Mouse (Mus musculus) stomach, embryonic 16.5 days (tissue): Measurements from ENCODE around the gene Snn. TPM values are rescaled to one million over a fixed set of nuclear protein-coding genes. Genes with fewer than 3 reads are reported as not detected.

ENCODE experiments used
- ATAC-seq: fragments of 200-750 bp; cut with Nextera tagmentation; 2 replicates; pipeline ENCODE4 v1.8.0; 2017; ENCODE audit warnings: moderate number of reproducible peaks, moderate TSS enrichment; ENCODE audit not compliant: insufficient read depth, low FRiP score
- H3K27ac ChIP-seq: fragments of 300-500 bp; sonication (generic); 2 replicates; pipeline ENCODE4 v1.5.1; 2014; ENCODE audit warnings: low read length
- H3K27me3 ChIP-seq: fragments of 300-500 bp; sonication (generic); 2 replicates; pipeline ENCODE4 v1.6.1; 2014; ENCODE audit warnings: low read length, control low read depth, mixed read lengths; ENCODE audit not compliant: control insufficient read depth, insufficient read depth
- H3K36me3 ChIP-seq: fragments of 300-500 bp; sonication (generic); 2 replicates; pipeline ENCODE4 v1.6.1; 2014; ENCODE audit warnings: low read length; ENCODE audit not compliant: control insufficient read depth, insufficient read depth
- H3K4me1 ChIP-seq: fragments of 300-500 bp; sonication (generic); 2 replicates; pipeline ENCODE4 v1.6.1; 2014; ENCODE audit warnings: low read length, control low read depth, mixed read lengths; ENCODE audit not compliant: control insufficient read depth, insufficient read depth
- H3K4me2 ChIP-seq: fragments of 300-500 bp; sonication (generic); 2 replicates; pipeline ENCODE4 v1.6.1; 2014; ENCODE audit warnings: low read depth, low read length, mixed read lengths
- H3K4me3 ChIP-seq: fragments of 300-500 bp; sonication (generic); replicated peaks from 2 replicates; pipeline ENCODE4 v1.5.1; 2014; ENCODE audit warnings: mild to moderate bottlenecking, low read length
- H3K9ac ChIP-seq: fragments of 300-500 bp; sonication (generic); 2 replicates; pipeline ENCODE4 v1.6.1; 2014; ENCODE audit warnings: low read length
- H3K9me3 ChIP-seq: fragments of 300-500 bp; sonication (generic); replicated peaks from 2 replicates; pipeline ENCODE4 v1.6.1; 2016; ENCODE audit warnings: low read length, control low read depth; ENCODE audit not compliant: control insufficient read depth
- WGBS: fragments of 180-500 bp; shearing (Covaris S2); extraction: QIAGEN DNeasy Blood & Tissue Kit; methylation state at CpG from one replicate; pipeline ENCODE4 v1.1.7; 2014; 5-methylcytosine and 5-hydroxymethylcytosine counted together
- polyA plus RNA-seq: library from polyadenylated mRNA; unstranded; fragments of >200 nt; fragmentation: Nextera tagmentation; extraction: Ambion mirVana; gene quantifications from 2 replicates; pipeline ENCODE4 v1.2.1, GENCODE M21; 2015

Gene Snn
- polyA plus RNA-seq, 1 experiment from 2014 or later, result 23.6 TPM

DNA sequence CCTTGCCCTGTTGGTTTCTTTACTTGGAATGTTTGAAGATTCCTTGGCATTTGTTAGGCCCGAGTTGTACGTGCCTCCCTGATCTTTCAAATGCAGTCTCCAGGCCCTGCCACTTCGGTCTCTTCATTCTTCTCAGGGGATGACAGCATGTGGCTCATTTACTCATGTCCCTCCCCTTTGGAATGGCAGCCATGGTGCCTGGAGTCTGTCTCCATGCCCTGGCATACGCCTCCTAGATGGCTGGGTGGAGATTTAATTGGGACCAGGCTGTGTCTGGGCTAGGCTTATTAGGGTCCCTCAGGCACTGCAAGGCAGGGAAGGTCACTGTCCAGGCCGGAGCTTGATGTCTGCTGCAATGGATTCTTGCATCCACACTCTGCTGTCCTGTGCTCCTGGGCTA is 4.8 kb upstream of the Snn start:
- 78% methylated on average over 5 of the region's 5 CpGs for WGBS
- Histone ChIP-seq H3K4me1 (no peaks in the 10 kb centered on the region), H3K27ac (no peak overlapping the region), H3K4me3 (no peak overlapping the region), H3K9ac (no peak overlapping the region), H3K4me2 (no peak overlapping the region), H3K27me3 (no peaks in the 10 kb centered on the region), H3K36me3 (no peaks in the 10 kb centered on the region), H3K9me3 (no peaks in the 10 kb centered on the region)
- ATAC-seq, result no peak

GRCm38 (mm10) chr16:11062794-11063721 is 2.3 kb downstream of the Snn start:
- no peaks in the 10 kb centered on the region for H3K27me3 ChIP-seq
- no peaks in the 10 kb centered on the region for H3K36me3 ChIP-seq
- 27% methylated on average over 13 of the region's 13 CpGs for WGBS
- peak overlapping the region; percentile 90 for H3K27ac ChIP-seq
- ATAC-seq, result peak; percentile 54; the same call in 1 of the 2 replicates
- H3K9me3 ChIP-seq, result no peaks in the 10 kb centered on the region
- H3K9ac ChIP-seq, result peak overlapping the region; percentile 66
- H3K4me2 ChIP-seq, result peak overlapping the region; percentile 10; the same call in 1 of the 2 replicates
- H3K4me1 ChIP-seq, result peaks cover 24% of the 10 kb centered on the region
- no peak overlapping the region for H3K4me3 ChIP-seq

DNA sequence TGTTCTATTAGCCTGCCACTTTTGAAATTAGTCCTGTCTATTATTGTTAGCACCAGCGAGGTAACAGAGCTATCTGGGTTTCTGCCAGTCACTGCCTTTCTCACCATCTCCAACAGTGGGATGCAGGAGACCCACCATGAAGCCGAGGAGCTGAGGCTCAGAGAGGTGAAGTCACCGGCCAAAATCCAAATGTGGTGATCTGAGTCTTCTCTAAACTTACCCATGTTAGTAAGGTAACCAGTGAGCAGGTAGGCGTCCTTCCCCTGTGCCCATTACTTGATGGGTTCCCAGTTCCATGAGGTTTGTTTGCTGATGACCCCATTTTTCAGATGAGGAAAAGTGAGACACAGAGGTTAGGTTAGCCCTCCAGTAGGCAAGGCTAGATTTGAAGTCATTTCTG is 3.6 kb downstream of the Snn start:
- WGBS, result 90% methylated on average over 4 of the region's 4 CpGs
- no peak overlapping the region for H3K4me2 ChIP-seq

DNA sequence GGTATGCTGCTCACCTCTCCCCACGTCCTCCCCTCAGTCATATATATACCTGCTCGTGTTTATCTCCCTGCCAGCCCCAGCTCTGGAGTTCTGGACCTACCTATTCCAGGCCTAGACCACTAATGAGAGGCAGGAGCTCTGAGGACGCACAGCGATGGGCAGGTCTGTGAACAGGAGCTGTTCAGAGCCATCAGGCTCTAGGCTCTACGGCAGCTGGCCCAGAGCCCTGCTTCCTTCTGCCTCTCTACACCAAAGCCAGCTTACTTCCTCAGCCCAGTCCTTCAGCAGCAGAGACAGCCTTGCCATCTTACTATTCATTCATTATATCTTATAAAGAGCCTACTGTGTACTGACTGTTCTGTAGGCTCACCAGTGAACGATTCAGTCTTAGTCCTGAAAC is 4.0 kb downstream of the Snn start:
- Histone ChIP-seq H3K27ac (no peak overlapping the region), H3K4me2 (no peak overlapping the region), H3K9me3 (no peaks in the 10 kb centered on the region), H3K36me3 (no peaks in the 10 kb centered on the region), H3K4me1 (peaks cover 27% of the 10 kb centered on the region), H3K4me3 (no peak overlapping the region), H3K27me3 (no peaks in the 10 kb centered on the region), H3K9ac (no peak overlapping the region)
- 88% methylated on average over 6 of the region's 6 CpGs for WGBS
- ATAC-seq, result no peak

More for the DNA sequence above, 3.6 kb downstream of the Snn start:
- Histone ChIP-seq H3K27me3 (no peaks in the 10 kb centered on the region), H3K4me3 (no peak overlapping the region), H3K9me3 (no peaks in the 10 kb centered on the region), H3K4me1 (peaks cover 27% of the 10 kb centered on the region), H3K27ac (no peak overlapping the region), H3K9ac (no peak overlapping the region), H3K36me3 (no peaks in the 10 kb centered on the region)
- ATAC-seq, result no peak

DNA sequence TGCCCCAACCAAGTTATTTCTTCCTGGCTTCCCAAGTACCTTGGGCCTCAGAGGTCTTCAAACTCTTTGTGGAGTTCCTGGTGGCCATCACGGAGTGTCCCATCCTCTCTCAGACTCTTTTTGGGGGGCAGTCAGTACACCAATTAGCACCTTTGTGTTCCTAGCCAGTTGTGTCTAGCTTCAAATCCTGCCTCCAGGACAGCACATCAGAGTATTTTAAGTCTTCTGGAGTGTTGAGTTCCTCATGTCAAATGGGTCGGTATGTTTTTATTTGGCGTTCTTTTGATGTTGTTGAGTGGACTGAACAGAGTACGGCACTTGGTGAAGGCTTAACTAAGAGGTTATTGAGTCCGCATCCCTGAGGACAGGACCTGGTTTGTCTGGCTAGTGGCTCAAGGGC is 4.7 kb downstream of the Snn start:
- H3K4me2 ChIP-seq, result peak overlapping the region; percentile 59
- H3K36me3 ChIP-seq, result no peaks in the 10 kb centered on the region
- peak overlapping the region; percentile 40 for H3K4me3 ChIP-seq
- no peak for ATAC-seq
- H3K27ac ChIP-seq, result peak overlapping the region; percentile 63
- peak overlapping the region; percentile 53 for H3K9ac ChIP-seq
- no peaks in the 10 kb centered on the region for H3K9me3 ChIP-seq
- peaks cover 27% of the 10 kb centered on the region for H3K4me1 ChIP-seq
- 63% methylated on average over 5 of the region's 5 CpGs for WGBS
- no peaks in the 10 kb centered on the region for H3K27me3 ChIP-seq

- peak; percentile 98 for ATAC-seq
- Histone ChIP-seq H3K27me3 (no peaks in the 10 kb centered on the region), H3K9ac (peak within 1 kb of the TSS; percentile 86), H3K36me3 (no peaks in the 10 kb centered on the region), H3K4me3 (peak within 1 kb of the TSS; percentile 71), H3K4me1 (peaks cover 27% of the 10 kb centered on the region), H3K4me2 (peak within 1 kb of the TSS; percentile 81), H3K9me3 (no peaks in the 10 kb centered on the region), H3K27ac (peak within 1 kb of the TSS; percentile 85)
- WGBS, result under 1% methylated on average over 78 of the region's 78 CpGs
These were observed 5.5 kb downstream of the Snn start, which contains the start of gene Litaf for GRCm38 (mm10) chr16:11066029-11066832. Litaf (minus strand) TSS chr16:11066157.

DNA sequence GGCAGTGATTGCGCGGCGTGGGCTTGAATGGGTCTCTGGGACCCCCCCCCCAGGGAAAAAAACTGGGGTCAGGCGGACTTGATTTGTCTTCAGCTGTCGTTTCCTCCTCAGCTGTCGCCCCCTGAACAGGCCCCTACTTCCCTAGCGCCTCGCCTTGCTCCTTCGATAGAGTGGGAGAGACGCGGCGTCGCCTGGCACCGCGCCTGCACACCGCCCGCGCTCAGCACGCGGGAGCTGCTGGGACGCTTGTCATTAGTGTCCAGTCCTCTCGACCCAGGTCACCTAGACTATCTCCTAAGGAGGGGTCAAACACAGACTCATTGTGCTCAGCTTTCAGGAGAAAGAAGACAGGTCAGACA is 6.1 kb downstream of the Snn start:
- Histone ChIP-seq H3K36me3 (no peaks in the 10 kb centered on the region), H3K27me3 (no peaks in the 10 kb centered on the region), H3K4me2 (peak overlapping the region; percentile 81), H3K9me3 (no peaks in the 10 kb centered on the region), H3K4me1 (peaks cover 27% of the 10 kb centered on the region), H3K27ac (peak overlapping the region; percentile 85), H3K4me3 (peak overlapping the region; percentile 71), H3K9ac (peak overlapping the region; percentile 86)
- 0 out of 2 replicates have a peak, but pooled peaks have one; percentile 10 for ATAC-seq
- WGBS, result 0% methylated on average over 22 of the region's 22 CpGs

- H3K4me3 ChIP-seq, result no peak overlapping the region
- H3K36me3 ChIP-seq, result no peaks in the 10 kb centered on the region
- H3K27me3 ChIP-seq, result no peaks in the 10 kb centered on the region
- H3K4me2 ChIP-seq, result peak overlapping the region; percentile 9; the same call in 1 of the 2 replicates
- H3K9me3 ChIP-seq, result no peaks in the 10 kb centered on the region
- no peak overlapping the region for H3K9ac ChIP-seq
- H3K4me1 ChIP-seq, result peaks cover 20% of the 10 kb centered on the region
- WGBS, result 76% methylated on average over 3 of the region's 3 CpGs
- ATAC-seq, result no peak
- H3K27ac ChIP-seq, result no peak overlapping the region
These were observed 7.9 kb downstream of the Snn start for GRCm38 (mm10) chr16:11068666-11069065.

DNA sequence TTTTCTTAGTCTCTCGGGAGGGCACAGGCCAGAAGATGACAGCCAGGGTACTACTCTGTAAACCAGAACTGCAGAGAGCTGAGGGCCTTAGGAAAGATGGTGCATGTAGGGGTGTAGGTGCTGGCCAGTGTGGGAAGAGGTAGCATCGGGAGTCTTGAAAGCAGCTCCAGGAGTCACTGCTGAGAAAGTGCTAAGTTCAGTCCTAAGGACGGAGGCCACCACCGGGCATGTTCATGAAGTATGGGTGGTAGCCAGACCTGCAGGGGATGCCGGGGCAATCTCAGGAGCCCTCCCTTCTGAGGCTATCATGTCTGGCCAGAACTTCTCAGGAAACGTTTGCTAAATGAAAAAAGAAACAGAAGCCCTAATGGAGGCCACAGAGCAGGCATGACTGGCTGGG is 8.5 kb downstream of the Snn start:
- no peak for ATAC-seq
- H3K4me2 ChIP-seq, result peak overlapping the region; percentile 9; the same call in 1 of the 2 replicates

More for the DNA sequence above, 8.5 kb downstream of the Snn start:
- H3K36me3 ChIP-seq, result peaks cover 1% of the 10 kb centered on the region; the same call in 1 of the 2 replicates
- 66% methylated on average over 6 of the region's 6 CpGs for WGBS
- H3K27me3 ChIP-seq, result no peaks in the 10 kb centered on the region
- H3K9me3 ChIP-seq, result no peaks in the 10 kb centered on the region
- H3K9ac ChIP-seq, result no peak overlapping the region
- H3K27ac ChIP-seq, result no peak overlapping the region
- H3K4me3 ChIP-seq, result no peak overlapping the region
- H3K4me1 ChIP-seq, result peaks cover 20% of the 10 kb centered on the region
